Mouse (Mus musculus): Measurements from ENCODE around the gene Gm2075.
"Not testable (repeated sequence)": the region's sequence is repeated elsewhere in the genome, so short reads cannot be mapped to it uniquely, and the experiment has no call there.

Gm2075 gene

DNA sequence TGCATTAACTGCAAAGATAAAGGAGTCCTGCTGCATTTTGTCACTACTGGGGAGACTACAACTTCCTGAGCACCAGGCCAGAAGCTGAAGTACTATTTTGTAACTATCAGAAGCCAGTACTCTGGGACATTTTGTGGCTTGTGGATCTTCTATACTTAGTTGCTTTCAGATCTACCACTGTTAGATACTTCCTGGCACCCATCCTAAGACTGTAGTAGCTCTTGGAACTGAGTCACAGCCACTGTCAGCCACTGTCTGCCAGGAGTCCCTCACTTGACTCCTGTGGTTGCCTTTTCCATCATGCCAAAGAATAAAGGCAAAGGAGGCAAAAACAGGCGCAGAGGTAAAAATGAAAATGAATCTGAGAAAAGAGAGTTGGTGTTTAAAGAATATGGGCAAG, at the start of gene Gm2075:
Gene Gm2075, plus strand, starts transcription at position 301 of the 400 bp plus-strand sequence.
- DNase-seq (ENCODE audit: low spot score), result not testable (repeated sequence)

DNA sequence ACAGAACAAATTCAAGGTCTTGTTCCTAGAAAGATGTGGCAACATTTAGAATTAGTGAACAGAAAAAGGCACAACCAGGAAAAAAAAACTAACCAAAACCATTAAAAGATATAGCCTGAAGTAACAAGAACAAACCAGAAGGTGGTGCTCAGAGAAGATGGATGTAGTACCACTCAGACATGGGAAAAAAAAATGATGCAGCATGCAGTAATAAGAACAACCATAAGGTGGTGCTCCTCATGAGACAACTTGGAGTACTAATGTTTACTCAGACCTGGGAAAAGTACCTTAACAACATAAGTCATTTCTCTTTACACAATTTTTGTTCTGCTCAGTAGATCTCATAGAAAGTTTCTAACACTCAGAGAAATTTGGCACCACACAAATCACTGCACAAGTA, 27.6 kb upstream of the Gm2075 start:
- DNase-seq (ENCODE audit: low spot score), result not testable (repeated sequence)

DNA sequence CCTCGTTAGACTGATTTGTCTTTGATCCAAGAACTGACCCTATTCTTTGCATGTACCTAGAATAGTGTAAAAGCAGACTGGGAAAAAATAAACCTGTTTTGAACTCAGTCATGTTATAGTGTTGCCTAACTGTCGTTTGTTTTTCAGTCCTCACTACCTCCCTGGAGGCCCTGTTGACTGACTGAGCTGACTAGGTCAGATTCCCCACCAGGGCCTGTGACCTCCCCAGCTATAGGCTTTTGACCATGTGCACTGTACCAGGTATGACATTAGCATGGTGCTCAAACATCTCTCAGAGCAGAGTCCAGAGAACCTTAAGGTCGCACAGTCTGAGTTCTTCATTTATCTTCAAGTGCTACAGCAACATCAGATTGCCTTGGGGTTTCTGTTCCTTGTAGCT, 7.5 kb upstream of the Gm2075 start:
- DNase-seq (ENCODE audit: low spot score), result not testable (repeated sequence)

DNA sequence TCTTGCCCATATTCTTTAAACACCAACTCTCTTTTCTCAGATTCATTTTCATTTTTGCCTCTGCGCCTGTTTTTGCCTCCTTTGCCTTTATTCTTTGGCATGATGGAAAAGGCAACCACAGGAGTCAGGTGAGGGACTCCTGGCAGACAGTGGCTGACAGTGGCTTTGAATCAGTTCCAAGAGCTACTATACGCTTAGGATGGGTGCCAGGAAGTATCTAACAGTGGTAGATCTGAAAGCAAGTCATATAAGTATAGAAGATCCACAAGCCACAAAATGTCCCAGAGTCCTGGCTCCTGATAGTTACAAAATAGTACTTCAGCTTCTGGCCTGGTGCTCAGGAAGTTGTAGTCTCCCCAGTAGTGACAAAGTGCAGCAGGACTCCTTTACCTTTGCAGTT, 7.0 kb downstream of the Gm2075 start, which contains the start of gene Gm6803:
Gene Gm6803, minus strand, starts transcription at position 101 of the 400 bp plus-strand sequence.
- not testable (repeated sequence) for DNase-seq (ENCODE audit: low spot score)

DNA sequence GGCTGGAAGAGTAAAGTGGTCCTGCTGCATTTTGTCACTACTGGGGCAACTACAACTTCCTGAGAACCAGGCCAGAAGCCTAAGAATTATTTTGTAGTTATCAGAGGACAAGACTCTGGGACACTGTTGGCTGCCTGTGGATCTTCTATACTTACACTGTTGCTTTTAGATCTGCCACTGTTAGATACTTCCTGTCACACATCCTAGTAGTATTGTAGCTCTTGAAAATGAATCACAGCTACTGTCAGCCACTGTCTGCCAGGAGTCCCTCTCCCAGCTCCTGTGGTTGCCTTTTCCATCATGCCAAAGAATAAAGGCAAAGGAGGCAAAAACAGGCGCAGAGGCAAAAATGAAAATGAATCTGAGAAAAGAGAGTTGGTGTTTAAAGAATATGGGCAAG, 15.1 kb downstream of the Gm2075 start, which contains the start of gene Gm2056:
Gene Gm2056, plus strand, starts transcription at position 301 of the 400 bp plus-strand sequence.
- DNase-seq (ENCODE audit: low spot score), result not testable (repeated sequence)

DNA sequence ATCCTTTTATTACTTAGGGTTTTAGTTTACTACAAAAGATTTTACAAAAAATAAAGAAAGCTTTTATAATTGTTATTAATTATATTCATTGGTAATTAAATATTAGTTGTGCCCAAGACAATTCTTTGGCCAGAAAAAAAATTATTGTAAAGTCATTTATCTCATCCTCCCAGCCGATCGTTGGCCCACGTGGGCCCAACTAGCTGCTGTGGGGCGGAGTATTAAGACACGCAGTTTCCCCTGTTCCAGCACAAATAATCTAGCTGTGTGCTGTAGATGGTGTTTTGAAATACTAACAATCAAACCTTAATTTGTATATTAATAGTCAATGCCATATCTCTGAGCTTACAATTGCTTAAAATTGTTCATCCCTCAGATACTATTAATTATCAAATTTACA, 20.6 kb downstream of the Gm2075 start:
- DNase-seq (ENCODE audit: low spot score), result not testable (repeated sequence)

DNA sequence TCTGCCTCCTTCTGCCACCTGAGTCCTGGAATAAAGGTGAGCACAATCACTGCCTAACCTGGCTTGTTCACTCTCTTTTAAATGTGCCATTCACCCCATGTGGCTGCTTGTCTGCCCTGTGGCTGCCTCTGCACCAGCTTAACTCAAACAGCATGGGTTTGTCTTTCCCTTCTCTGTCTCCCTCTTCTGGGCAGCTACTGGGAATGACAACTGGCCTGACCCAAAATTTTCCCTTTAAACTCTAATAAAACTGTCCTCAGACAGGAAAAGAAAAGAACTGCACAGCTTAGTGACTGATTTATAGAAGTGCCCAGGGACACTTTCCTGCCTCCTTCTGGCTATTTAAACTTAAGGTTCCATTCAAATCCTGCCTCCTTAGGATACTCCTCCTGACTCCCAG, 27.4 kb downstream of the Gm2075 start:
- not testable (repeated sequence) for DNase-seq (ENCODE audit: low spot score)

DNA sequence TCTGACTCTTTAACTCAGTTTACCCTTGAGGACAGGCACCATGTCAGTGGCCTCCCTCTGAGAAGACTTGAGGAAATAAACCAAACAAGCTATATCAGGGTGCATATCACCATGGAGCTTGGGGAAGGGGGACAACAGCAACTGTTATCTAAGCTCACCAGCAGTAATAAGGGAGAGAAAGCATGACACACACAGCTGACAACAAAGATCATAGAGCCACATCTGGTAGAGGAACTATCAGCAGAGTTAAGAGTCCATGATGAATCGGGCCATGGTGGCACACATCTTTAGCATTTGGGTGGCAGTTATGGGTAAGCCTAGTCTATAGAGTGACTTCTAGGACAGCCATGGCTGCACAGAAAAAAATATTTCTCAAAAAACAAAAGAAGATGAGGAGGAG, 28.1 kb downstream of the Gm2075 start:
- not testable (repeated sequence) for DNase-seq (ENCODE audit: low spot score)

DNA sequence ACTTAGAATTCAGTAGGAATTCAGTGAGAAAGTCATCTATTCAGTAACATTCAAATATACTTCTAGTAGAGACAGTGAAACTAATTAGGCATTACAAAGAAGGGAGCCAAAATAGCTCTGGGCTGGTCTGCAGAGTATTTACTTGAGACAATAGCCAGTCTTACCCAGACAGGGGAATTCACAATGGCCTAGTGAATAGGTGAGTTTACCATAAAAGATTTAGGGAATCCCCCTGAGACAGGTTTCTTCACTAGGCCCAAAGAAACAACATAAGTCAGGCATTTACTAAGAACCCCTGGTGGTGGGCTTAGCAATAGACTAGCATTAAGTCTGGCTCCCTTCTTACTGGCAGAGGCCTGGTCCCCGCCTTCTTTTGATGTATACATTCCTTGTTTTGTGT, 33.6 kb downstream of the Gm2075 start:
- DNase-seq (ENCODE audit: low spot score), result not testable (repeated sequence)

Measured in urinary bladder, postnatal 10 days (tissue).